Mouse (Mus musculus): Measurements from ENCODE around the gene Prox1. TPM values are rescaled to one million over a fixed set of nuclear protein-coding genes. Genes with fewer than 3 reads are reported as not detected.

The Prox1 gene
- polyA plus RNA-seq, 1 experiment from 2014 or later, result 9.7 TPM

Other genes with a start within 250 kb of the Prox1 start
- 44.2 and 45.0 TPM in 2 replicates for gene Smyd2, start 248.4 kb downstream of the Prox1 start, polyA plus RNA-seq (2015; fragmentation: Nextera tagmentation; extraction: Ambion mirVana)